Mouse (Mus musculus) embryonic facial prominence, embryonic 13.5 days (tissue): ENCODE data around the gene 4922502D21Rik. TPM values are rescaled to one million over a fixed set of nuclear protein-coding genes. Genes with fewer than 3 reads are reported as not detected.
"Not testable (repeated sequence)": the region's sequence is repeated elsewhere in the genome, so short reads cannot be mapped to it uniquely, and the experiment has no call there.

Experiments used
- ATAC-seq: fragments of 200-750 bp; cut with Nextera tagmentation; 2 replicates; pipeline ENCODE4 v1.8.0; 2017; ENCODE audit warnings: low read depth; ENCODE audit not compliant: insufficient number of reproducible peaks, insufficient read depth, low FRiP score, low TSS enrichment
- H3K27ac ChIP-seq: fragments of 300-500 bp; sonication (generic); 2 replicates; pipeline ENCODE4 v1.5.1; 2015; ENCODE audit warnings: moderate library complexity, mild to moderate bottlenecking, inconsistent platforms
- H3K27me3 ChIP-seq: fragments of 300-500 bp; sonication (generic); 2 replicates; pipeline ENCODE4 v1.6.1; 2015; ENCODE audit warnings: mild to moderate bottlenecking, inconsistent platforms
- H3K36me3 ChIP-seq: fragments of 300-500 bp; sonication (generic); 2 replicates; pipeline ENCODE4 v1.6.1; 2015; ENCODE audit warnings: mild to moderate bottlenecking, inconsistent platforms
- H3K4me1 ChIP-seq: fragments of 300-500 bp; sonication (generic); 2 replicates; pipeline ENCODE4 v1.6.1; 2015; ENCODE audit warnings: inconsistent platforms
- H3K4me2 ChIP-seq: fragments of 300-500 bp; sonication (generic); 2 replicates; pipeline ENCODE4 v1.6.1; 2015; ENCODE audit warnings: moderate library complexity, mild to moderate bottlenecking, inconsistent platforms
- H3K4me3 ChIP-seq: fragments of 300-500 bp; sonication (generic); 2 replicates; pipeline ENCODE4 v1.5.1; 2015; ENCODE audit warnings: mild to moderate bottlenecking, inconsistent platforms
- H3K9ac ChIP-seq: fragments of 300-500 bp; sonication (generic); 2 replicates; pipeline ENCODE4 v1.6.1; 2015; ENCODE audit warnings: mild to moderate bottlenecking, inconsistent platforms
- H3K9me3 ChIP-seq: fragments of 300-500 bp; sonication (generic); 2 replicates; pipeline ENCODE4 v1.6.1; 2016; ENCODE audit warnings: inconsistent platforms
- WGBS: fragments of 180-500 bp; shearing (Covaris S2); methylation state at CpG from one replicate; pipeline ENCODE4 v1.1.7; 2015; ENCODE audit warnings: mixed read lengths; 5-methylcytosine and 5-hydroxymethylcytosine counted together
- polyA plus RNA-seq: library from polyadenylated mRNA; unstranded; fragments of >200 nt; fragmentation: Nextera tagmentation; extraction: Ambion mirVana; gene quantifications from 2 replicates; pipeline ENCODE4 v1.2.1, GENCODE M21; 2015

The 4922502D21Rik gene
- polyA plus RNA-seq, 1 experiment from 2014 or later, result 0.17 TPM

DNA sequence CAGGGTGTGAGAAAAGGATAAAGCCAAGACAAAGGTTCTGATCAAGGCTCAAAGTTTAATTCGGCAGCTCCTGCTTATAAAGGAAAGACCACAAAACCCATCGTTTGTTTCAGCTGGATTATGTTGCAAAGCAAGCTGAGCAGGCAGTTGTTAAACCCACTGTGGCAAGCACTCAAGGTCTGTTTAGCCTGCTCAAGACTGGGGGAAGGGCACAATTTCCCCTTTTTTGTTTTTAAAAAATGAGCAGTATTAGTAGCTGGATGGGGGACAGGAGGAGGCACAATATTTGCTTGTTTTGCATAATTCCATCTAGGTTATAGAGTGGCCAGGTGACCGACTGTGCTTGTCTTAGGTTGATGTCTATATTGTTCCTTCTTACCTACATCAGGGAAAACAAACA, 12.8 kb upstream of the 4922502D21Rik start:
- no peak overlapping the region for H3K27ac ChIP-seq
- no peak for ATAC-seq
- 67% methylated on average over 3 of the region's 3 CpGs for WGBS

DNA sequence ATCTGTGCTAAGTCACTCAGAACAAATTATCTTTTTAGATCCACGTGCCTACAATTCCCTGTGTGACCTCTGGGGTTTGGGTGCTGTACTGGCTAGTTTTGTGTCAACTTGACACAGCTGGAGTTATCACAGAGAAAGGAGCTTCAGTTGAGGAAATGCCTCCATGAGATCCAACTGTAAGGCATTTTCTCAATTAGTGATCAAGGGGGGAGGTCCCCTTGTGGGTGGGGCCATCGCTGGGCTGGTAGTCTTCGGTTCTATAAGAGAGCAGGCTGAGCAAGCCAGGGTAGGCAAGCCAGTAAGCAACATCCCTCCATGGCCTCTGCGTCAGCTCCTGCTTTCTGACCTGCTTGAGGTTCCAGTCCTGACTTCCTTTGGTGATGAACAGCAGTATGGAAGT, 10.8 kb upstream of the 4922502D21Rik start, which contains the start of gene Clec12a:
Gene Clec12a, plus strand, starts transcription at position 301 of the 400 bp plus-strand sequence.
- H3K27me3 ChIP-seq, H3K36me3 ChIP-seq, H3K4me2 ChIP-seq, H3K9me3 ChIP-seq, H3K4me3 ChIP-seq, H3K27ac ChIP-seq, H3K4me1 ChIP-seq, H3K9ac ChIP-seq, ATAC-seq: not testable (repeated sequence)
- 78% methylated on average over 4 of the region's 4 CpGs for WGBS

More for the DNA sequence above, 12.8 kb upstream of the 4922502D21Rik start:
- Histone ChIP-seq H3K9me3 (no peaks in the 10 kb centered on the region), H3K36me3 (no peaks in the 10 kb centered on the region), H3K9ac (no peak overlapping the region), H3K4me2 (no peak overlapping the region), H3K27me3 (no peaks in the 10 kb centered on the region), H3K4me3 (no peak overlapping the region), H3K4me1 (no peaks in the 10 kb centered on the region)

DNA sequence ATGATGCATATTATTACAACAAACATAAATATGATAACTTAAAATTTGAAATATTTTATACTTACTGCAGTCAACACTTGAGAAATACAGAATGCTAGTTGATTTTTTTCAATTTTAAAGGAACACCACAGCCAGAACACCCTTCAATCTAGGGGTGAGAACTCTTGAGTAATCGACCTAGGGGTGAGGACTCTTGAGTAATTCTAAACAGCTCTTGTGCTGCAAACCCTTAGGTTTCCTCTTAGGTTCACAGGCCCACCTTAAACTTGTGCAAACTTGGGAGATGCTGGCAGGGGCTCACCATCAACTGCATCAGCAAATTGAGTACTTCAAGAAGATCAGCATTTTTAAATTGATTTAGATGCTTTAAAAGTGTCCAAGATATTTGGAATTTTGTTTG, 6.2 kb upstream of the 4922502D21Rik start:
- no peaks in the 10 kb centered on the region for H3K4me1 ChIP-seq
- ATAC-seq, result no peak
- no peaks in the 10 kb centered on the region for H3K36me3 ChIP-seq

DNA sequence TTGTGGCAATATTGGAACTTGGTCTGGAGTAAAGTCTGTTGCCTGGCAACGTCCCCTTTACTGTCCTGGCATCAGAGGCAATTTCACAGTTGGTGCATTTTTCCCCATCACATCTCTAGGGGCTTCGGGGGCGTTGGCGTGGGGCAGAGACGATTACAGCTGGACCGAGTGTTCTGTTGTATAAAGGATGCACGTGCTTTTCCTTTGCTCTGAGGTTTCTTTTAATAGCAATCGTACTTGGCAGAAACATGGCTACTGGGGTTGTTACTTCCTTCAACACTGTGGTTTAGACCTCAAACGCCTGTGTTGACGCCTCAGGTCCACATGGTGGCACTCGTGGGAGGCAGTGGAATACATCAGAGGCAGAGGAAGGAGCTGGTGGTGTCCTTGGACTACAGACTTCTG, 2.1 kb upstream of the 4922502D21Rik start:
- Histone ChIP-seq H3K9me3 (no peaks in the 10 kb centered on the region), H3K4me1 (no peaks in the 10 kb centered on the region), H3K9ac (no peak overlapping the region), H3K27me3 (no peaks in the 10 kb centered on the region), H3K4me2 (no peak overlapping the region), H3K27ac (no peak overlapping the region), H3K4me3 (no peak overlapping the region), H3K36me3 (no peaks in the 10 kb centered on the region)
- no peak for ATAC-seq
- 34% methylated on average over 11 of the region's 11 CpGs for WGBS

More for the DNA sequence above, 6.2 kb upstream of the 4922502D21Rik start:
- Histone ChIP-seq H3K27me3 (no peaks in the 10 kb centered on the region), H3K9me3 (no peaks in the 10 kb centered on the region), H3K27ac (no peak overlapping the region), H3K9ac (no peak overlapping the region), H3K4me3 (no peak overlapping the region), H3K4me2 (no peak overlapping the region)
- WGBS, result 76% methylated on average over 1 of the region's 1 CpGs

DNA sequence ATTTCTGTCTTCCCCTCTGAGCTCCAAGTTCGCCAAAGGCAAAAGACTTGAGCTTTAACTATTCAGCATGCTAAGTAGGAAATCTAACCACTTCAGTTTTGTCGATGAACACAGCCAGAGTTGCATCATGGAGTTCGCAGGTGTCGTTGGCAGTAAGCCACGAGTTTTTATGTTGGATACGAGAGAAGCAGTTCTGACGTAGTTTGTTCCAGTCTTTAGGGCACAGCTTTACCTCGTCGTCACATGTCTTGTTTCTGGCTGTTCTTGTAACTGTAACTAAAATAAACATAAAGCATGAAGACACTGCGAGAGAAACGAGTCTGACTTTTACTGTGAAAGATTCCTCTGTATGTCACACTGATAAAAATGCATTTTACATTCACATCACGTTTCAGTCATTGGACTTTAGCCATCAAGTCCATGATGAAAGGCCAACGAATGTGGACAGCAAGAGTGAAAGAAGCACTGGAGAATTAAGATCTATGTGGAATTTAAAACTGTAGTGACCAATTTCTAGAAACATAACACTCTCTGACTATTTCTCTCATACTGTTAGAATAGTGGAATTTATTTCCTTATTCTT, 4.9 kb downstream of the 4922502D21Rik start:
- Histone ChIP-seq H3K27ac (no peak overlapping the region), H3K4me2 (no peak overlapping the region), H3K9ac (no peak overlapping the region), H3K4me3 (no peak overlapping the region), H3K4me1 (no peaks in the 10 kb centered on the region), H3K36me3 (no peaks in the 10 kb centered on the region), H3K27me3 (no peaks in the 10 kb centered on the region), H3K9me3 (no peaks in the 10 kb centered on the region)
- WGBS, result 66% methylated on average over 13 of the region's 13 CpGs
- no peak for ATAC-seq

DNA sequence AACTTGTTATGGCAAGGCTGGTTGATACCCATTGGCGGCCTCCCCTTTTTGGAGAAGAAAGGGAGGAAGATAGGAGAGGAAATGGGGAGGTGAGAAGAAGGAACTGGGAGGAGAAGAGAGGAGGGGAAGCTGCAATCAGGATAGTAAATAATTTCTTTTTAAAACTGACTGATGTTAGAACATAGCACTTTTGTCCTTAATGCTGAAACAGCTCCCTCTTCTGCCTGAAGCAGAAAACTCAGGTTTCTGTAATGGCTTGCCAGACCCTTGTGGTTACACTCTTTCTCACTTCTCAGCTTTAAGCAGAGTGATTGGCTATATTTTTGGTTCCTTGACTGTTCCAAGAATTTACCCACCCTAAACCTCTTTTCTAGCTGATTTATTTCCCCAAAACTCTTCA, 5.6 kb downstream of the 4922502D21Rik start:
- whole genome bisulfite sequencing, result 64% methylated on average over 1 of the region's 1 CpGs
- ATAC-seq, result no peak
- Histone ChIP-seq H3K27ac (no peak overlapping the region), H3K4me2 (no peak overlapping the region), H3K4me1 (no peaks in the 10 kb centered on the region), H3K27me3 (no peaks in the 10 kb centered on the region), H3K9me3 (no peaks in the 10 kb centered on the region), H3K9ac (no peak overlapping the region), H3K36me3 (no peaks in the 10 kb centered on the region), H3K4me3 (no peak overlapping the region)

DNA sequence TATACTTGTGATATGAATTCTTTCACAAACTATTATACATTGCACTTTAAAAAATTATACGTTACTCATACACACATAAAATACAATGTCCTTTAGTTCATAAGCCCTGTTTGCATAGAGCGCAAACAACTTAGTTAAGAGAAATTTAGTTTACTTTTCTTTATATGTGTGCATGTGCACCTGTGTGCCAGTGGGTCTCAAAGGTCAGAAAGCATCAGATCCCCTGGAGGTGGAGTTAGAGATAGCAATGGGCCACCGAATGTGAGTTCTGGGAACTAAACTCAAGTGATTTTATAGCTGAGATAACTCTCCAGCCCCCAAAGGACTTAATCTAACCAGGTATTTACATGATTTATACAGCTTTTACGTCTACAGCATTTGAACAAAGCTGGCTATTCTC, 12.3 kb downstream of the 4922502D21Rik start:
- H3K4me3 ChIP-seq, result no peak overlapping the region
- no peak overlapping the region for H3K27ac ChIP-seq
- H3K9me3 ChIP-seq, result no peaks in the 10 kb centered on the region
- no peaks in the 10 kb centered on the region for H3K27me3 ChIP-seq
- no peaks in the 10 kb centered on the region for H3K36me3 ChIP-seq
- no peak overlapping the region for H3K4me2 ChIP-seq
- H3K9ac ChIP-seq, result no peak overlapping the region
- no peaks in the 10 kb centered on the region for H3K4me1 ChIP-seq
- no peak for ATAC-seq
- WGBS, result 73% methylated on average over 4 of the region's 4 CpGs

DNA sequence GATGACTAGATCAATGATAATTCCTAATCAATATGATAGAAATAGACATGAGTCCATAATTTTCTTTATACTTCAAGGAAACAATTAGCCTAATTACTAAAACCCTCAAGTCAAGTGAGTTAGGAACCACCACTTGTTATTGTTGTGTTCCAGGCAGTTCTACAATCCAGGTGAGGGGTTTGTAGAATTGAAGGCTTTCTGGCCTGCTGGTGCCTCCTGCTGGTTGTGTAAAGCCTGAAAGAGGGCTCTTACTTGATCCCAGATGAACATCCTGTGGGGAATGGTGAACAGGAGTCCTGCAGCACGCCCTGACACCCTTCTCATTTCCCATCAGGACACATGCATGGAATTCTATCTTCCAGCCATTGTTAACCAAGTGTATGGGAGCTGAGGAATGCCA, 13.2 kb downstream of the 4922502D21Rik start:
- no peak overlapping the region for H3K27ac ChIP-seq
- no peaks in the 10 kb centered on the region for H3K27me3 ChIP-seq
- no peaks in the 10 kb centered on the region for H3K9me3 ChIP-seq
- 50% methylated on average over 1 of the region's 1 CpGs for WGBS
- no peak overlapping the region for H3K4me3 ChIP-seq
- H3K9ac ChIP-seq, result no peak overlapping the region
- no peak for ATAC-seq
- no peaks in the 10 kb centered on the region for H3K36me3 ChIP-seq
- no peak overlapping the region for H3K4me2 ChIP-seq
- no peaks in the 10 kb centered on the region for H3K4me1 ChIP-seq

DNA sequence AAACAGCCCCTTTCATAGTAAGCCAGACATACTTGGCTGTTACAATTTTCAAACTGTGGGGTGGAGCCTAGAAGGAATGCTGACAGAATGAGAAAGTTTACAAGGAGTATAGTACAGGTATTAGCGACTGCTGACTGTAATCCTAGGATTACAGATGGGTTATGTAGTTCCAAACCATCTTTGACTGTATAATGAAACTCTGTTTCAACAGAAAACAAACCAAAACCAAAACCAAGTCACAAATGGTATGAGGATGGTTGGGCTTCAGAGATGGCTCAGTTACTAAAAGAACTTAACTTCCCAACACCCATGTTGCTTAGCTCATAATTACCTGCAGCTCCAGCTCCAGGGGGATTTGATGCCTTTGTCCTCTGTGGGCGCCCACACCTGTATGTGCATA, 15.1 kb downstream of the 4922502D21Rik start:
- no peak overlapping the region for H3K27ac ChIP-seq
- no peaks in the 10 kb centered on the region for H3K36me3 ChIP-seq
- no peak for ATAC-seq
- no peak overlapping the region for H3K9ac ChIP-seq
- no peaks in the 10 kb centered on the region for H3K27me3 ChIP-seq
- no peaks in the 10 kb centered on the region for H3K4me1 ChIP-seq
- H3K9me3 ChIP-seq, result no peaks in the 10 kb centered on the region
- H3K4me2 ChIP-seq, result no peak overlapping the region
- H3K4me3 ChIP-seq, result no peak overlapping the region
- 69% methylated on average over 2 of the region's 2 CpGs for WGBS

DNA sequence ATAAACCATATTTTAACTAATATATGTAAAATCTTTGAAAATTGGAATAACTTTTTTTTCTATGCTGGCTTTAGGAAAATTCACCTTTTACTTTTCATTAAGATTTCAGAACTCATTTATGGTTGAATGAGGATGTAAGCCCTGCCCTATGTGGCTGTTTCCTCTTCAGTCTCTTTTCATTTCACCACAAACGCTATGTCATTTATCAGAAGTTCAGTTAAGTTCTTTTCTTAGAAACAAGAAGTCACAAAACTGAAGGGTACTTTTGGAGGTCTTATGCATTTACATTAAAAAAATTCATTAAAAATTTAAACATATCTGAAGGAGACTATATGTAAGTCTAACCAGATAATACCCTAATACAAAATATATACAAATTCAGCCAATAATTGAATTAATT, 15.9 kb downstream of the 4922502D21Rik start:
- Histone ChIP-seq H3K4me3 (no peak overlapping the region), H3K4me2 (no peak overlapping the region), H3K27me3 (no peaks in the 10 kb centered on the region), H3K36me3 (no peaks in the 10 kb centered on the region), H3K9ac (no peak overlapping the region), H3K4me1 (no peaks in the 10 kb centered on the region), H3K27ac (no peak overlapping the region), H3K9me3 (no peaks in the 10 kb centered on the region)
- WGBS, result 80% methylated on average over 1 of the region's 1 CpGs
- ATAC-seq, result no peak

DNA sequence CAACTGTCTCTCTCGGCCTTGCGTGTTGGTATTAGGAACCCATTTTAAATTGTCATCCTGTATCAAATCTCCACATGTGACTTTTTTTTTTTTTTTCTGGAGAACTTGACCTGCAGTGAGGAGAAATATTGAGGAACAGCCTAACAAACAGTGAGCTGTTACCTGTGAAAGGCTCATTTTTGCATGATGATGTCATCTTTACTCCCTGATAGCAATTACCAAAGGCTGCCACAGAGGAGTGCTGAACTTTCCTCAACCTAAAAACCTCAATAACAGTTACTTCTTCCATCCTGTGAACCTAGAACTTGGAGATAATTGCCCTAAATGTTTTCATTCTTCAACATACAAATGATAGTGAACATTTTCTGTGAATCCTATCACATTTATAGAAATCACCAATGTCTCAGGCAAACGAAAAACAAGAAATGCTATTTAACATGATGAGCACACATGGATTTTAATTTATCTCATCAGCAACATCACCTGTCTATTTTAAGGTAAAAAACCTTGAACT, 16.9 kb downstream of the 4922502D21Rik start:
- H3K27ac ChIP-seq, result no peak overlapping the region
- no peak for ATAC-seq
- H3K4me3 ChIP-seq, result no peak overlapping the region
- WGBS, result 86% methylated on average over 3 of the region's 3 CpGs
- no peak overlapping the region for H3K4me2 ChIP-seq
- no peak overlapping the region for H3K9ac ChIP-seq
- no peaks in the 10 kb centered on the region for H3K4me1 ChIP-seq
- H3K36me3 ChIP-seq, result no peaks in the 10 kb centered on the region
- H3K9me3 ChIP-seq, result no peaks in the 10 kb centered on the region
- no peaks in the 10 kb centered on the region for H3K27me3 ChIP-seq

DNA sequence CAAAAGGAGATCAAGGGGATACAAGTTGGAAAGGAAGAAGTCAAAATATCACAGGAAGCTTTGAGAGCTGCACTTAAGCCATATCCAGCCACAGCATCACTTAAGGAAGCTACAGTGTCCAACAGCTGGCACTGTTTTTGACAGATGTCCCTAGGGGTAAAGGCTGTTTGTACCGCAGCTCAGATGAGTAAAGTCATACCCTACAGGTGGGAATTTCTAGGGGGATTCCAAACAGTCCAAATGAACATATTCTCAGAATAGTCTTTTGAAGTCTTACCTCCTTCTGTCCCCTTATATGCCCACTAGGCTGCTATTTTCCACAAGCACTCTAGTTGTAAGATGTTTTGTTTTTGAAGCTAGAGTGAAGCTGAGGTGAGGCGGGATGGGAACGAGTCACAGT, 19.1 kb downstream of the 4922502D21Rik start:
- no peaks in the 10 kb centered on the region for H3K4me1 ChIP-seq
- no peak for ATAC-seq
- 79% methylated on average over 3 of the region's 3 CpGs for WGBS
- no peaks in the 10 kb centered on the region for H3K36me3 ChIP-seq
- H3K27ac ChIP-seq, result no peak overlapping the region
- H3K9me3 ChIP-seq, result no peaks in the 10 kb centered on the region
- H3K27me3 ChIP-seq, result no peaks in the 10 kb centered on the region
- H3K4me3 ChIP-seq, result no peak overlapping the region
- no peak overlapping the region for H3K9ac ChIP-seq
- H3K4me2 ChIP-seq, result no peak overlapping the region
